Mouse (Mus musculus) G1E (cell line): ENCODE results near the gene Tbx6.

Experiments
- CTCF ChIP-seq: IDR thresholded peaks from 2 replicates; pipeline ENCODE4 v1.5.1; 2012; ENCODE audit warnings: low read depth, low read length, inconsistent platforms, mixed read lengths
- GATA1 ChIP-seq: IDR thresholded peaks from 2 replicates; pipeline ENCODE4 v1.6.1; 2012; ENCODE audit warnings: borderline replicate concordance, low read length, inconsistent platforms, mixed read lengths
- GATA2 ChIP-seq: IDR thresholded peaks from 2 replicates; pipeline ENCODE4 v1.6.1; 2012; ENCODE audit warnings: low read depth, low read length, inconsistent platforms, borderline replicate concordance
- POLR2AphosphoS5 ChIP-seq: IDR thresholded peaks from 2 replicates; pipeline ENCODE4 v1.6.1; 2012; ENCODE audit warnings: low read depth, low read length, inconsistent platforms; ENCODE audit not compliant: insufficient replicate concordance
- TAL1 ChIP-seq: conservative IDR thresholded peaks from 2 replicates; pipeline ENCODE4 v1.6.1; 2012; ENCODE audit warnings: low read depth, low read length, inconsistent platforms, mixed read lengths

GRCm38 (mm10) chr7:126799050-126799467 is 17.8 kb downstream of the Tbx6 start:
- TF ChIP-seq CTCF (no peak), TAL1 (no peak), GATA1 (no peak), GATA2 (no peak), POLR2AphosphoS5 (no peak)
